Mouse (Mus musculus): ENCODE data around the gene Gm5751. TPM values are rescaled to one million over a fixed set of nuclear protein-coding genes. Genes with fewer than 3 reads are reported as not detected.
"Not testable (repeated sequence)": the region's sequence is repeated elsewhere in the genome, so short reads cannot be mapped to it uniquely, and the experiment has no call there.

The Gm5751 gene
- polyA plus RNA-seq (2015; fragmentation: Nextera tagmentation; extraction: Ambion mirVana), result not detected in 2 replicates

- not testable (repeated sequence) for ATAC-seq; H3K4me3 ChIP-seq (ENCODE audit: low read depth, low read length); H3K9me3 ChIP-seq (replicated peaks; ENCODE audit: control insufficient read depth, low read length, poor library complexity, severe bottlenecking); H3K9ac ChIP-seq (ENCODE audit: low read depth, low read length); H3K4me1 ChIP-seq (ENCODE audit: control insufficient read depth, insufficient read depth, low read length); H3K27me3 ChIP-seq (ENCODE audit: control insufficient read depth, insufficient read depth, low read depth, low read length); H3K4me2 ChIP-seq (ENCODE audit: low read length); H3K36me3 ChIP-seq (ENCODE audit: control insufficient read depth, insufficient read depth, low read length); H3K27ac ChIP-seq (ENCODE audit: low read length)
- 84% methylated on average over 3 of the region's 4 CpGs for WGBS
Measured at GRCm38 (mm10) chrX:8873953-8874352, at the start of gene Gm5751. Gm5751 (plus strand) TSS chrX:8874253.

GRCm38 (mm10) chrX:8832043-8832442 is 42.0 kb upstream of the Gm5751 start:
- H3K9me3 ChIP-seq (replicated peaks; ENCODE audit: control insufficient read depth, low read length, poor library complexity, severe bottlenecking), result no peaks in the 10 kb centered on the region
- H3K4me3 ChIP-seq (ENCODE audit: low read depth, low read length), result no peak overlapping the region
- H3K36me3 ChIP-seq (ENCODE audit: control insufficient read depth, insufficient read depth, low read length), result no peaks in the 10 kb centered on the region
- H3K27me3 ChIP-seq (ENCODE audit: control insufficient read depth, insufficient read depth, low read depth, low read length), result no peaks in the 10 kb centered on the region
- no peak overlapping the region for H3K4me2 ChIP-seq (ENCODE audit: low read length)
- no peaks in the 10 kb centered on the region for H3K4me1 ChIP-seq (ENCODE audit: control insufficient read depth, insufficient read depth, low read length)
- no peak overlapping the region for H3K27ac ChIP-seq (ENCODE audit: low read length)
- H3K9ac ChIP-seq (ENCODE audit: low read depth, low read length), result no peak overlapping the region
- ATAC-seq, result no peak

GRCm38 (mm10) chrX:8843694-8844093 is 30.4 kb upstream of the Gm5751 start, which contains the start of gene Gm6592:
Gm6592 (plus strand) TSS chrX:8843994.
- Histone ChIP-seq H3K4me2 (ENCODE audit: low read length) (no peak within 1 kb of the TSS), H3K4me3 (ENCODE audit: low read depth, low read length) (no peak within 1 kb of the TSS), H3K27ac (ENCODE audit: low read length) (no peak within 1 kb of the TSS), H3K27me3 (ENCODE audit: control insufficient read depth, insufficient read depth, low read depth, low read length) (no peaks in the 10 kb centered on the region), H3K9ac (ENCODE audit: low read depth, low read length) (no peak within 1 kb of the TSS), H3K36me3 (ENCODE audit: control insufficient read depth, insufficient read depth, low read length) (no peaks in the 10 kb centered on the region), H3K4me1 (ENCODE audit: control insufficient read depth, insufficient read depth, low read length) (no peaks in the 10 kb centered on the region), H3K9me3 (replicated peaks; ENCODE audit: control insufficient read depth, low read length, poor library complexity, severe bottlenecking) (no peaks in the 10 kb centered on the region)
- WGBS, result 63% methylated on average over 1 of the region's 1 CpGs
- no peak for ATAC-seq

- H3K36me3 ChIP-seq (ENCODE audit: control insufficient read depth, insufficient read depth, low read length), result no peaks in the 10 kb centered on the region
- no peak overlapping the region for H3K4me3 ChIP-seq (ENCODE audit: low read depth, low read length)
- WGBS, result 93% methylated on average over 10 of the region's 10 CpGs
- no peak overlapping the region for H3K27ac ChIP-seq (ENCODE audit: low read length)
- no peak for ATAC-seq
- H3K4me1 ChIP-seq (ENCODE audit: control insufficient read depth, insufficient read depth, low read length), result no peaks in the 10 kb centered on the region
- H3K4me2 ChIP-seq (ENCODE audit: low read length), result no peak overlapping the region
- H3K9ac ChIP-seq (ENCODE audit: low read depth, low read length), result no peak overlapping the region
- no peaks in the 10 kb centered on the region for H3K27me3 ChIP-seq (ENCODE audit: control insufficient read depth, insufficient read depth, low read depth, low read length)
- H3K9me3 ChIP-seq (replicated peaks; ENCODE audit: control insufficient read depth, low read length, poor library complexity, severe bottlenecking), result no peaks in the 10 kb centered on the region
Measured at GRCm38 (mm10) chrX:8852486-8852885, 21.6 kb upstream of the Gm5751 start.

- H3K27me3 ChIP-seq (ENCODE audit: control insufficient read depth, insufficient read depth, low read depth, low read length); H3K9ac ChIP-seq (ENCODE audit: low read depth, low read length); H3K9me3 ChIP-seq (replicated peaks; ENCODE audit: control insufficient read depth, low read length, poor library complexity, severe bottlenecking); H3K4me1 ChIP-seq (ENCODE audit: control insufficient read depth, insufficient read depth, low read length); H3K4me3 ChIP-seq (ENCODE audit: low read depth, low read length); H3K36me3 ChIP-seq (ENCODE audit: control insufficient read depth, insufficient read depth, low read length); H3K27ac ChIP-seq (ENCODE audit: low read length); H3K4me2 ChIP-seq (ENCODE audit: low read length): not testable (repeated sequence)
- WGBS, result 3% methylated on average over 3 of the region's 3 CpGs
- ATAC-seq, result peak; percentile 76
Measured at GRCm38 (mm10) chrX:8864331-8864730, 9.7 kb upstream of the Gm5751 start.

- Histone ChIP-seq H3K9me3 (replicated peaks; ENCODE audit: control insufficient read depth, low read length, poor library complexity, severe bottlenecking) (no peaks in the 10 kb centered on the region), H3K4me2 (ENCODE audit: low read length) (no peak overlapping the region), H3K27ac (ENCODE audit: low read length) (no peak overlapping the region), H3K27me3 (ENCODE audit: control insufficient read depth, insufficient read depth, low read depth, low read length) (no peaks in the 10 kb centered on the region), H3K4me3 (ENCODE audit: low read depth, low read length) (no peak overlapping the region), H3K36me3 (ENCODE audit: control insufficient read depth, insufficient read depth, low read length) (no peaks in the 10 kb centered on the region), H3K9ac (ENCODE audit: low read depth, low read length) (no peak overlapping the region), H3K4me1 (ENCODE audit: control insufficient read depth, insufficient read depth, low read length) (no peaks in the 10 kb centered on the region)
- no peak for ATAC-seq
- WGBS, result 58% methylated on average over 4 of the region's 4 CpGs
Measured at GRCm38 (mm10) chrX:8884336-8884735, 10.3 kb downstream of the Gm5751 start.

- Histone ChIP-seq H3K4me3 (ENCODE audit: low read depth, low read length) (peak overlapping the region; percentile 61), H3K4me1 (ENCODE audit: control insufficient read depth, insufficient read depth, low read length) (peaks cover 7% of the 10 kb centered on the region), H3K4me2 (ENCODE audit: low read length) (peak overlapping the region; percentile 66), H3K36me3 (ENCODE audit: control insufficient read depth, insufficient read depth, low read length) (no peaks in the 10 kb centered on the region), H3K27ac (ENCODE audit: low read length) (peak overlapping the region; percentile 90), H3K9ac (ENCODE audit: low read depth, low read length) (peak overlapping the region; percentile 85), H3K9me3 (replicated peaks; ENCODE audit: control insufficient read depth, low read length, poor library complexity, severe bottlenecking) (no peaks in the 10 kb centered on the region), H3K27me3 (ENCODE audit: control insufficient read depth, insufficient read depth, low read depth, low read length) (no peaks in the 10 kb centered on the region)
- 26% methylated on average over 4 of the region's 9 CpGs for WGBS
- ATAC-seq, result peak; percentile 62
Measured at GRCm38 (mm10) chrX:8891975-8892342, 17.9 kb downstream of the Gm5751 start.

- peak; percentile 92 for ATAC-seq
- peak within 1 kb of the TSS; percentile 61 for H3K4me3 ChIP-seq (ENCODE audit: low read depth, low read length)
- no peaks in the 10 kb centered on the region for H3K36me3 ChIP-seq (ENCODE audit: control insufficient read depth, insufficient read depth, low read length)
- no peaks in the 10 kb centered on the region for H3K27me3 ChIP-seq (ENCODE audit: control insufficient read depth, insufficient read depth, low read depth, low read length)
- H3K4me1 ChIP-seq (ENCODE audit: control insufficient read depth, insufficient read depth, low read length), result peaks cover 7% of the 10 kb centered on the region
- peak within 1 kb of the TSS; percentile 85 for H3K9ac ChIP-seq (ENCODE audit: low read depth, low read length)
- peak within 1 kb of the TSS; percentile 66 for H3K4me2 ChIP-seq (ENCODE audit: low read length)
- no peaks in the 10 kb centered on the region for H3K9me3 ChIP-seq (replicated peaks; ENCODE audit: control insufficient read depth, low read length, poor library complexity, severe bottlenecking)
- H3K27ac ChIP-seq (ENCODE audit: low read length), result peak within 1 kb of the TSS; percentile 90
- WGBS, result 23% methylated on average over 40 of the region's 95 CpGs
Measured at GRCm38 (mm10) chrX:8892343-8893155, 18.5 kb downstream of the Gm5751 start, which contains the start of gene B630019K06Rik. B630019K06Rik (plus strand) TSS chrX:8892382.

GRCm38 (mm10) chrX:8893182-8893651 is 19.2 kb downstream of the Gm5751 start:
- Histone ChIP-seq H3K27ac (ENCODE audit: low read length) (peak overlapping the region; percentile 90), H3K9me3 (replicated peaks; ENCODE audit: control insufficient read depth, low read length, poor library complexity, severe bottlenecking) (no peaks in the 10 kb centered on the region), H3K4me2 (ENCODE audit: low read length) (peak overlapping the region; percentile 66), H3K4me1 (ENCODE audit: control insufficient read depth, insufficient read depth, low read length) (peaks cover 7% of the 10 kb centered on the region), H3K4me3 (ENCODE audit: low read depth, low read length) (peak overlapping the region; percentile 61), H3K27me3 (ENCODE audit: control insufficient read depth, insufficient read depth, low read depth, low read length) (no peaks in the 10 kb centered on the region), H3K36me3 (ENCODE audit: control insufficient read depth, insufficient read depth, low read length) (no peaks in the 10 kb centered on the region), H3K9ac (ENCODE audit: low read depth, low read length) (peak overlapping the region; percentile 85)
- WGBS, result 21% methylated on average over 29 of the region's 42 CpGs
- ATAC-seq, result peak; percentile 76

Data from midbrain, embryonic 16.5 days (tissue).